Mouse (Mus musculus) liver, adult 2 months (tissue): ENCODE results near the gene Fcna. TPM values are rescaled to one million over a fixed set of nuclear protein-coding genes. Genes with fewer than 3 reads are reported as not detected.

Source experiments
- DNase-seq: peaks from one replicate; pipeline ENCODE4 v3.0.0-alpha.2; 2011; ENCODE audit warnings: low read depth, low spot score; ENCODE audit errors: extremely low read depth
- H3K27ac ChIP-seq: fragments of 200-500 bp; replicated peaks from 2 replicates; pipeline ENCODE4 v1.5.1; 2012; ENCODE audit warnings: low read depth, mild to moderate bottlenecking, control low read depth, inconsistent platforms, low read length; ENCODE audit not compliant: insufficient read depth
- H3K27me3 ChIP-seq: fragments of 200-500 bp; 2 replicates; pipeline ENCODE4 v1.6.1; 2012; ENCODE audit warnings: mild to moderate bottlenecking, moderate library complexity, low read length, inconsistent platforms; ENCODE audit not compliant: control insufficient read depth, insufficient read depth
- H3K36me3 ChIP-seq: fragments of 200-500 bp; 2 replicates; pipeline ENCODE4 v1.6.1; 2012; ENCODE audit warnings: low read length, inconsistent platforms; ENCODE audit not compliant: control insufficient read depth, insufficient read depth
- H3K4me1 ChIP-seq: fragments of 200-500 bp; 2 replicates; pipeline ENCODE4 v1.6.1; 2011; ENCODE audit warnings: low read length; ENCODE audit not compliant: control insufficient read depth, insufficient read depth
- H3K4me3 ChIP-seq: fragments of 200-500 bp; 2 replicates; pipeline ENCODE4 v1.5.1; 2011; ENCODE audit warnings: low read depth, mild to moderate bottlenecking, control low read depth, low read length, moderate library complexity; ENCODE audit not compliant: insufficient read depth
- H3K79me2 ChIP-seq: fragments of 200-500 bp; 2 replicates; pipeline ENCODE4 v1.6.1; 2012; ENCODE audit warnings: inconsistent platforms, mild to moderate bottlenecking, low read length, moderate library complexity; ENCODE audit not compliant: control insufficient read depth, insufficient read depth
- H3K9ac ChIP-seq: fragments of 200-500 bp; 2 replicates; pipeline ENCODE4 v1.6.1; 2012; ENCODE audit warnings: low read depth, mild to moderate bottlenecking, control low read depth, inconsistent platforms, low read length
- CTCF ChIP-seq: fragments of 200-500 bp; IDR thresholded peaks from 2 replicates; pipeline ENCODE4 v1.5.1; 2011; ENCODE audit warnings: low read depth, low read length, control low read depth
- POLR2A ChIP-seq: fragments of 200-500 bp; IDR thresholded peaks from 2 replicates; pipeline ENCODE4 v1.6.1; 2011; ENCODE audit warnings: low read length, control low read depth; ENCODE audit not compliant: insufficient read depth; ENCODE audit errors: extremely low read depth
- whole genome bisulfite sequencing: fragments of 180-500 bp; shearing (Covaris S2); methylation state at CpG from one replicate; pipeline ENCODE4 v1.1.7; 2018; 5-methylcytosine and 5-hydroxymethylcytosine counted together
- polyA plus RNA-seq: library from polyadenylated mRNA; depleted of rRNA; stranded (reverse); fragments of >200 nt; gene quantifications from 2 replicates; pipeline ENCODE4 v1.2.3, GENCODE M21; 2012
- total RNA-seq: library from RNA; depleted of rRNA; stranded (reverse); fragments of >200 nt; gene quantifications from 2 replicates; pipeline ENCODE4 v1.2.3, GENCODE M21; 2014

The Fcna gene
- total and polyA plus RNA-seq, 2 experiments, result 36.5 to 63.2 TPM

DNA sequence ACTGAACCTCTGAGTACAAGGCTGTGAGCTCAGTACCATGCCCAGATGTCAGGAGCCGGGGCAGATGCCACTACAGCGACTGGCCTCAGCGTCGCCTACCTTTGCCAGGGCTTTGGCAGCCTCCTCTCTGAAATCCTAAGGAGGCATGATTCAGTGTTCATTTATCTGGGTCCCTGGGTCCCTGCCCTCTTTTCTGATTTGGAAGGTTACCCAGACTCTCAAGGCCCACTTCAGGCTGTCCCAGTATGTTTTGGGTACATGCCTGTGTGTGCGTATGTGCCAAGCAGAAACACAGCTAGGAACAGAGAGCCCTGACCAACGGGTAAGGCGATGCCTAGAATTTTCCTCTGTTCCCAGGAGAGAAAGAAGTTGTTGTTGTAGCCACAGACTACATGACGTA lies 32.4 kb upstream of the Fcna start:
- DNase-seq, result no peak
- Histone ChIP-seq H3K27ac (no peak overlapping the region), H3K36me3 (no peaks in the 10 kb centered on the region), H3K4me1 (peaks cover 5% of the 10 kb centered on the region; the same call in 1 of the 2 replicates), H3K27me3 (no peaks in the 10 kb centered on the region), H3K9ac (no peak overlapping the region), H3K4me3 (no peak overlapping the region), H3K79me2 (no peaks in the 10 kb centered on the region)
- TF ChIP-seq POLR2A, result no peak
- TF ChIP-seq CTCF, result no peak
- WGBS, result 95% methylated on average over 8 of the region's 8 CpGs

DNA sequence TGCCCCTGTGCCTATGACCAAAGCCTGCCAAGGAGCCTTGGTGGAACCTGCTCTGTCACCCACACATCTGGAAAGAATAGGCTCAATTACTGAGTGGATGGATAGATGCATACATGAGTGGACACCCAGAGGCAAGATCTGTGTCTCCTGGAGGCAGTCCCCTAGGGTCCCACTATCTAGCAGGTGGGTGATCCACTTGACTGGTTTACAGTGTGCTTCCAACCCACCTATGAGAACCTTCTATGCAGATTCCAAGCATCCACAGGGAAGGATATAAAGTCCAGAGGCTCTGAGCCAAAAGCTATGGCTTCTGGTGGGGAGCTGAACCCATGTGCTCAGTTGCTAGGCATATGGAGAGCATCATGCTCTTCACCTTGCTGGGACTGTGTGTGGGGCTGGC lies 29.8 kb upstream of the Fcna start, which contains the start of gene Lcn5:
TSS of gene Lcn5 (plus strand) at position 301 of the 400 bp plus-strand sequence.
- Histone ChIP-seq H3K4me3 (no peak within 1 kb of the TSS), H3K4me1 (0 out of 2 replicates have a peak, but pooled peaks cover 3% of the 10 kb centered on the region), H3K9ac (no peak within 1 kb of the TSS), H3K27ac (no peak within 1 kb of the TSS), H3K27me3 (no peaks in the 10 kb centered on the region), H3K36me3 (no peaks in the 10 kb centered on the region), H3K79me2 (no peaks in the 10 kb centered on the region)
- TF ChIP-seq POLR2A (no peak), CTCF (no peak)
- DNase-seq, result no peak

DNA sequence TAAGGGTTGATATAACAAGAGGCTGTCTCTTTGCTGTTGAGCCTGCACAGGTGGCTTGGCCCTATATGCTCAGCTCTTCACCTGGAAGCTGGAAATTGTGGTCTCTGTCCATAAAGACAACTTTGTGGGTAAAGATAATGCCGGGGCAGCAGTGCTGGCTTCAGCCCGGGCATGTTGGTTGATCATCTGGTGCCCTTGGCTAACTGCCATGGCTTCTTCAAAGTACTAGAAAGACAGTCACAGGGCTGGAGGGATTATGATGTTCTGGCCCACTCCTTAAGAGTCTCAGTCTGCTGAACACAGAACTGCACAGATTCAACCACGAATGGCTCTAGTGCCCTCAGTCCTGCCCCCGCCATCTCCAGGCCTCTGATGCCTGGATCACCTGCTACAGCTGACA lies 29.4 kb upstream of the Fcna start:
- no peaks in the 10 kb centered on the region for H3K79me2 ChIP-seq
- 0 out of 2 replicates have a peak, but pooled peaks cover 3% of the 10 kb centered on the region for H3K4me1 ChIP-seq
- no peaks in the 10 kb centered on the region for H3K36me3 ChIP-seq
- no peak overlapping the region for H3K27ac ChIP-seq
- H3K4me3 ChIP-seq, result no peak overlapping the region
- H3K9ac ChIP-seq, result no peak overlapping the region
- TF ChIP-seq CTCF (no peak), POLR2A (no peak)
- DNase-seq, result peak; percentile 17
- WGBS, result 60% methylated on average over 4 of the region's 4 CpGs
- H3K27me3 ChIP-seq, result no peaks in the 10 kb centered on the region

DNA sequence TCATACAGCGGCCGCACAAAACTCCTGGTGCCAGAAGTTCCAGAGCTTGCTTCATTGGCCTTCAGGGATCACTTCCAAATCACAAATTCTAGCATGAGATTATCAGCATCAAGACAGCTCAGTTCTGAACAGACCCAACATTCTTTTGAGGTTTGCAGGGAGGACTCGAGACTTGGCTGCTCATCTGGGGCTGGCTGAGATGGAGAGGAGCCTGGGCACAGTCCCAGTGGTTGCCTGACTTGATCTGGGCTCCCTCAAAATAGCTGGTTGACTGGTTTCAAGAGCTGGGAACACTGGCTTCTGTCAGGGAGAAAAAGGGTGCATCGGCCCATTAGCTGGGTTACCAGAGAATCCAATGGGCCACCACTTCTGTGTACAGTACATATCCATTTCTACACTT lies 28.9 kb upstream of the Fcna start:
- Histone ChIP-seq H3K9ac (no peak overlapping the region), H3K27ac (no peak overlapping the region), H3K4me3 (no peak overlapping the region), H3K4me1 (0 out of 2 replicates have a peak, but pooled peaks cover 3% of the 10 kb centered on the region), H3K36me3 (no peaks in the 10 kb centered on the region), H3K27me3 (no peaks in the 10 kb centered on the region), H3K79me2 (no peaks in the 10 kb centered on the region)
- TF ChIP-seq POLR2A (no peak), CTCF (no peak)
- 82% methylated on average over 4 of the region's 4 CpGs for WGBS
- peak; percentile 16 for DNase-seq

GRCm38 (mm10) chr2:25654502-25654901 lies 26.7 kb upstream of the Fcna start:
- no peak overlapping the region for H3K27ac ChIP-seq
- DNase-seq, result no peak
- 0 out of 2 replicates have a peak, but pooled peaks cover 3% of the 10 kb centered on the region for H3K4me1 ChIP-seq
- 72% methylated on average over 1 of the region's 1 CpGs for WGBS
- no peaks in the 10 kb centered on the region for H3K79me2 ChIP-seq
- no peaks in the 10 kb centered on the region for H3K27me3 ChIP-seq
- no peak overlapping the region for H3K4me3 ChIP-seq
- TF ChIP-seq POLR2A, result no peak
- no peak for TF ChIP-seq CTCF
- H3K9ac ChIP-seq, result no peak overlapping the region
- no peaks in the 10 kb centered on the region for H3K36me3 ChIP-seq

GRCm38 (mm10) chr2:25652902-25653301 lies 25.1 kb upstream of the Fcna start, which contains the start of gene Lcn8:
Lcn8 (plus strand) TSS chr2:25653120.
- TF ChIP-seq CTCF (no peak), POLR2A (no peak)
- Histone ChIP-seq H3K9ac (no peak within 1 kb of the TSS), H3K27ac (no peak within 1 kb of the TSS), H3K27me3 (no peaks in the 10 kb centered on the region), H3K79me2 (no peaks in the 10 kb centered on the region), H3K36me3 (no peaks in the 10 kb centered on the region), H3K4me3 (no peak within 1 kb of the TSS), H3K4me1 (no peaks in the 10 kb centered on the region)
- no peak for DNase-seq
- 73% methylated on average over 2 of the region's 2 CpGs for WGBS
